Mouse (Mus musculus) spleen, adult 2 months (tissue): ENCODE measurements around the gene Stox2.

Source experiments
- CTCF ChIP-seq: fragments of 200-500 bp; IDR thresholded peaks from 2 replicates; pipeline ENCODE4 v1.5.1; 2011; ENCODE audit warnings: mild to moderate bottlenecking, inconsistent platforms; ENCODE audit not compliant: insufficient read depth, insufficient read length, insufficient replicate concordance; ENCODE audit errors: extremely low read depth
- POLR2A ChIP-seq: fragments of 200-500 bp; IDR thresholded peaks from 2 replicates; pipeline ENCODE4 v1.6.1; 2011; ENCODE audit warnings: low read depth, low read length, inconsistent platforms

GRCm38 (mm10) chr8:47193321-47193996 lies 252.7 kb downstream of the Stox2 start:
- TF ChIP-seq CTCF (no peak), POLR2A (no peak)
